ENCODE assay signal across 41 mouse cellular contexts in the genomic region with DNA sequence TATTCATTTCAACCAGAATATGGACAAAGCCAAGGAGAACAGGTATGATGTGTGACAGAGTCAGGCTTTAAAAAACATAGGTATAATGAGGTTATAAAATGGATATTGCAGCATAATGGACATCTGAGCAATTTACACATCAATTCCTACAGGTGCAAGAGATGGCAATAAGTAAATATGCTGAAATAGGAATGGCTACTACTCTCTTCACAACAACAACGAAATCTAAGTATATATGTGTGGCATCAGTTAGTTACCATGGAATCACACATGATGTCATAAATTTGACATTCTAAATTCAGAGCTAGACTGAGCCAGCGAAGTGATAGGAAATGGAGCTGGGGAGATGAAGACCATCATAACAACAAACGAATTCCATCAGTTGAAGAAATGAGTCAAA. TPM values are rescaled to one million over a fixed set of nuclear protein-coding genes. Genes with fewer than 3 reads are reported as not detected.
"Had no signal": no experiment of that assay in that cellular context is flagged by ENCODE, and none has a peak within 500 bp of the region (broad histone marks: within the 10 kb centered on the region; RNA-seq: fewer than 3 reads in every experiment).

A gene (plus strand): TSS at position 301 of the 400 bp plus-strand sequence.

- H3K4me3 ChIP-seq: heart, embryonic 10.5 days; heart, embryonic 12.5 days; heart, embryonic 13.5 days; heart, embryonic 15.5 days; hindbrain, embryonic 10.5 days; hindbrain, embryonic 12.5 days; hindbrain, embryonic 13.5 days; hindbrain, embryonic 15.5 days; intestine, embryonic 15.5 days; kidney, embryonic 15.5 days; layer of hippocampus, adult 2 months had no signal

- H3K36me3 ChIP-seq: heart, embryonic 10.5 days; heart, embryonic 12.5 days; heart, embryonic 13.5 days; heart, embryonic 15.5 days; hindbrain, embryonic 10.5 days; hindbrain, embryonic 12.5 days; hindbrain, embryonic 13.5 days; hindbrain, embryonic 15.5 days; intestine, embryonic 15.5 days; kidney, embryonic 15.5 days had no signal

- H3K27me3 ChIP-seq: heart, embryonic 12.5 days; heart, embryonic 13.5 days; heart, embryonic 15.5 days; hindbrain, embryonic 12.5 days; hindbrain, embryonic 13.5 days; hindbrain, embryonic 15.5 days; intestine, embryonic 15.5 days; kidney, embryonic 15.5 days had no signal

- H3K27ac ChIP-seq: heart, embryonic 10.5 days; heart, embryonic 13.5 days; heart, embryonic 15.5 days; hindbrain, embryonic 10.5 days; hindbrain, embryonic 12.5 days; hindbrain, embryonic 13.5 days; hindbrain, embryonic 14.5 days; hindbrain, embryonic 15.5 days; hindbrain, postnatal 0 days; intestine, embryonic 15.5 days; kidney, embryonic 15.5 days; kidney, postnatal 0 days; layer of hippocampus, adult 2 months had no signal

- H3K4me1 ChIP-seq: heart, embryonic 10.5 days; heart, embryonic 12.5 days; heart, embryonic 13.5 days; heart, embryonic 15.5 days; hindbrain, embryonic 10.5 days; hindbrain, embryonic 12.5 days; hindbrain, embryonic 13.5 days; hindbrain, embryonic 15.5 days; intestine, embryonic 15.5 days; kidney, embryonic 15.5 days had no signal

- DNase-seq: heart, postnatal 10 days; heart, postnatal 14 days; heart, postnatal 36 days; heart, postnatal 4 days; kidney, adult 11 months; kidney, adult 18-20 months; kidney, adult 2 months; kidney, adult 8-10 months; kidney, adult 9 months; kidney, postnatal 10 days; kidney, postnatal 14 days; kidney, postnatal 25 days; kidney, postnatal 36 days; kidney, postnatal 4 days; layer of hippocampus, adult 9-11 months; layer of hippocampus, postnatal 36 days had no signal

RNA-seq across cellular contexts. Expression of the gene that starts here (rescaled TPM):
- polyA plus RNA-seq: heart, embryonic 10.5 days; heart, embryonic 11.5 days; heart, embryonic 12.5 days; heart, embryonic 13.5 days; heart, embryonic 14.5 days; heart, embryonic 15.5 days; heart, postnatal 0 days; hindbrain, embryonic 10.5 days; hindbrain, embryonic 11.5 days; hindbrain, embryonic 12.5 days; hindbrain, embryonic 13.5 days; hindbrain, embryonic 14.5 days; hindbrain, embryonic 15.5 days; hindbrain, embryonic 16.5 days; hindbrain, postnatal 0 days; inflammation-experienced regulatory T-cells, adult 6 months; intestine, embryonic 14.5 days; intestine, embryonic 15.5 days; intestine, embryonic 16.5 days; intestine, postnatal 0 days; kidney, embryonic 15.5 days; kidney, embryonic 16.5 days; kidney, postnatal 0 days; large intestine, adult 2 months had no signal
